Mouse (Mus musculus): ENCODE results near the gene Atxn7.
"Not testable (repeated sequence)": the region's sequence is repeated elsewhere in the genome, so short reads cannot be mapped to it uniquely, and the experiment has no call there.

Atxn7 gene

GRCm38 (mm10) chr14:13990741-13991140 lies 29.5 kb downstream of the Atxn7 start:
- DNase-seq = no peak

GRCm38 (mm10) chr14:13995206-13996097 lies 34.2 kb downstream of the Atxn7 start:
- DNase-seq = peak; percentile 54 to 66

DNA sequence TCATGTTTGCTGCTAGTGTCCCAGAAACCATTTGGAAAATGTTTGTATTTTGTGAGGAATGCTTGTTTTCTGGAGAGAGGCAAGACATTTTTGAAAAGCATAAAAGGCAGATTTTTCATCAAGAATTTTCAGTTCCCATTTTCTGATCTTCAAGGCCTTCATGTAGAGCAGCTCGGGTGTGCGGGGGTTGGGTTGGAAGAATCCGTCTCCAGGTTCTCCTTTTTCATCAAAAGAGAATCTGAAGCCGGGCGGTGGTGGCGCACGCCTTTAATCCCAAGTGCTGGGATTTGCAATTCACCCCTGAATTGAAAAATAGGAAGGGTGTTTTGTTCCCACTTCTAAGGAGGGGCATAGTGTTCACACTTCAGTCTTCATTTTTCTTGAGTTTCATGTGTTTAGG lies 41.5 kb downstream of the Atxn7 start:
- DNase-seq = no peak

DNA sequence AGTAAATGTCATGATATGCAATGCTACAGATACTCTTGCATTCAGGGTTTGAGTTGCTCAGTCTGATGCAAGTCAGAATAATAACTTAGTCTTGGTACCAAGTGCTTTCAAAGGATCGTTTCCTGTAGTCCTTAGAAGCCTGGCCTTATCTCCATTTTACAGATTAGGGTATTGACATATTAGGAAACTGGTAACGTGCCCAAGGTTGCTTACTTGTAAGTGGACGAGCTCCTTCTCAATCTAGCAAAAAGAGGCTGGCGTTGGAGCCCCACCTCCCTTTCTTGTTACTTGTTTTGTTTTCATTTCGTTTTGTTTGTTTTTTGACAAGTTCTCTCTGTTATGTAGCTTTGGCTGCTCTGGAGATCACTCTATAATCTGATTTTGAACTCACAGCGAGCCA lies 48.5 kb downstream of the Atxn7 start:
- DNase-seq = no peak

GRCm38 (mm10) chr14:14012383-14013251 lies 51.4 kb downstream of the Atxn7 start:
- peak; percentile 88 to 89 for DNase-seq

GRCm38 (mm10) chr14:14013252-14013711 lies 52.0 kb downstream of the Atxn7 start:
- DNase-seq = peak in 1 of 2 experiments; percentile 29

GRCm38 (mm10) chr14:14014636-14015375 lies 53.6 kb downstream of the Atxn7 start:
- DNase-seq = no peak

- DNase-seq = peak; percentile 22 to 30
Observed at GRCm38 (mm10) chr14:14019155-14019894, 58.1 kb downstream of the Atxn7 start.

- DNase-seq = no peak
Observed at GRCm38 (mm10) chr14:14021244-14021643, 60.0 kb downstream of the Atxn7 start.

- no peak for DNase-seq
Observed at GRCm38 (mm10) chr14:14025870-14026269, 64.6 kb downstream of the Atxn7 start.

GRCm38 (mm10) chr14:14030621-14031020 lies 69.4 kb downstream of the Atxn7 start:
- DNase-seq = no peak

DNA sequence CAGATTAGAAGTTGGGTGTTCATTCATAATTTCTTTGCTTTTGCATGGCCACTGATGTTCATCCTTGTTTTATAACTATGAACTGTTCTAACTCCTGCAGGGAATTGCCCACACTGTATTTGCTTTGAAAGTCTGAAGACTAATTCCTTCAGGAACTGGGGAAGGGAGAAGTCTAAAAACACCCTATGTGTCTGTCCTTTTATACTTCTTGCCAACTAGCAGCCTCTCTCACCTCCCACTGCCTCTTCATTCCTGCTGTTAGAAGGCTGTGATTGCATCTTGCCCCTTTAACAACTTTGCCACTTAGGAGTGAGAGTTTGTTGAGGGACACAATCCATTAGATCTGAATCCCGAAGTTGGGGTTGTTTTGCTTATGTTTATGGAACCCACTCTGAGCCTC lies 71.6 kb downstream of the Atxn7 start:
- no peak for DNase-seq

GRCm38 (mm10) chr14:14036352-14036751 lies 75.1 kb downstream of the Atxn7 start:
- DNase-seq = no peak

DNA sequence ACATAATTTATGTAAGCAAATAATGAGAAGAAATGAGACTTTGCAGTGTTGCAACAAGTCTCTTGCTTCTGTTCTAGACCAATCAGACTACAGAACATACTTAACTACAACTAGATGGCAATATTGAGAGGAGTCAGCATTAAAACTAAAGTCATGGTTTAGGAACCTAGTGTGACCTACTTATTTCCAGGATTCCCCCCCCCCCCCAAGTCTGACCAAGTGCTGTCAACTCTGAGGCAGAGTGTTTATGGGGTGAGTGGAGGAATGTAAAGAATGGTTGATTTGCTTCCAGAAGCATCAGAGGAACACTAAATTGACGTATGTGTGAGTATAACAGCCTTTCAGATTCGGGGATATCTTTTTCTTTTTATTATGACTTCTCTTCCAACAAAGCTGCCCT lies 77.0 kb downstream of the Atxn7 start:
- no peak for DNase-seq

GRCm38 (mm10) chr14:14042336-14042735 lies 81.1 kb downstream of the Atxn7 start:
- no peak for DNase-seq

- no peak for DNase-seq
Observed at GRCm38 (mm10) chr14:14054386-14054785, 93.1 kb downstream of the Atxn7 start.

DNA sequence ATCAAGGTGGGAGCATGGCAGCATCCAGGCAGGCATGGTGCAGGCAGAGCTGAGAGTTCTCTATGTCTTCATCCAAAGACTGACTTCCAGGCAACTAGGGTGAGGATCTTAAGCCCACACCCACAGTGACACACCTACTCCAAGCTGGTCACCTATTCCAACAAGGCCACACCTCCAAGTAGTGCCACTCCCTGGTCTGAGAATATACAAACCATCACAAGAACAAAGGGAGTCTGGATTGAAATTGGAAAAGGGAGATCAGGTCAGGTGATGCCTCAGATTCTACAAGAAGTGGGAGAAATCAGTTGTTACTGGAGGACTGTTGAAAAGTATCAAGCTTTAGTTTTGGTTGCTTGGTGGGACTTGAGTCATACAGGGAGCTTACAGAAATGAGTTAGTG lies 98.4 kb downstream of the Atxn7 start:
- DNase-seq = not testable (repeated sequence)

- DNase-seq = no peak
Observed at GRCm38 (mm10) chr14:14062531-14063245, 101.4 kb downstream of the Atxn7 start.

- no peak for DNase-seq
Observed at GRCm38 (mm10) chr14:14063382-14063781, 102.1 kb downstream of the Atxn7 start.

- peak in 1 of 2 experiments; percentile 20 for DNase-seq
Observed at GRCm38 (mm10) chr14:14064486-14065141, 103.4 kb downstream of the Atxn7 start.

DNA sequence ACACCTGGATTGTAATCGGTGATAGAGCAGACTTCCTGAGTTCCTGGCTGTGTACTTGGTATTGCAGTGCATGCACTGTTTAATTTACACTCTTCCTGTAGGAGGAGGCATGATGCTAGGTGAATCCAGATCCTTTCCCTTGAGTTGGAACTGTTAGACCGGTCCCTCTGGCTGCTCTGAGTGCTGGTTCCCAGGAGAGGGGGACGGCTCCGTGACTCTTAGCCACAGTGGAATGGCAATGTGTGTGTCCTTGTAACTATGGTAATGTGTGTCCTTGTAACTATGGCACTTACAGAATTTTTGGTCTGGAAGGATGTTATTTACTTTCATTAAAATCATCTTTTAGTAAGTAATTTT lies 103.9 kb downstream of the Atxn7 start:
- DNase-seq = no peak

All from kidney, adult 8-10 months (tissue).